8 mouse cellular contexts compared by ENCODE assay signal in the genomic region with DNA sequence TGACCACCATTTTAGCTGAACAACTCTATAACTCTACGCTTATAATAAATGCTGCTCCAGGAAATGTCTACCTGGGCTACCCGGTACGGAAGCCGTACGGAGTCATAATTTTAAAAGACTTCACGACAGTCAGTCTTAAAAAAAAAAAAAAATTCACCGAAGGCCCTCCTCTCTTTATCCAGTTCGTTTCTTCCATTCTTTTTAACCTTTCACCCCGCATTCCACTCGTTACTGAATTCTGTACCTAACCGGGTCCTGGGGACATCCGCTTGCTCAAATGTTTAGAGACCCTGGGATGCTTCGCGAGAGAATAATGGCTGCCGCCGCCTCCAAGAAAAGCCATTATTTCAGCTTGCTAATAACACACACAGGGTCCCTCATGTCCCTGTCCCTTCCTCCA. TPM values are rescaled to one million over a fixed set of nuclear protein-coding genes. Genes with fewer than 3 reads are reported as not detected.
DNase-seq lines count a peak whose midpoint lies in the region; ATAC-seq lines count a peak whose summit lies in the region.

No protein-coding gene starts in this region.

- peak overlapping the region; percentile 71 for H3K27ac ChIP-seq in stomach, embryonic 15.5 days

- H3K36me3 ChIP-seq in megakaryocyte, embryonic 14.5 days (replicated peaks; ENCODE audit: low read length), result no peaks in the 10 kb centered on the region
- H3K36me3 ChIP-seq in stomach, embryonic 15.5 days, result no peaks in the 10 kb centered on the region

- peaks cover 5% of the 10 kb centered on the region for H3K9me3 ChIP-seq in megakaryocyte, embryonic 14.5 days
- H3K9me3 ChIP-seq in stomach, embryonic 15.5 days, result no peaks in the 10 kb centered on the region

- peaks cover 9% of the 10 kb centered on the region for H3K27me3 ChIP-seq in megakaryocyte, embryonic 14.5 days (replicated peaks)
- H3K27me3 ChIP-seq in stomach, embryonic 15.5 days (replicated peaks), result no peaks in the 10 kb centered on the region

- H3K4me2 ChIP-seq in stomach, embryonic 15.5 days, result peak overlapping the region; percentile 48

- H3K9ac ChIP-seq in stomach, embryonic 15.5 days, result peak overlapping the region; percentile 22; the same call in 1 of the 2 replicates

- peak; percentile 55 for ATAC-seq in frontal cortex, adult (ENCODE audit: low TSS enrichment)
- no peak for ATAC-seq in stomach, embryonic 15.5 days (ENCODE audit: insufficient read depth, low FRiP score, low read depth)

- H3K4me3 ChIP-seq in megakaryocyte, embryonic 14.5 days (replicated peaks), result peak overlapping the region; percentile 93
- peak overlapping the region; percentile 52 for H3K4me3 ChIP-seq in stomach, embryonic 15.5 days (replicated peaks)

- peak; percentile 24 for DNase-seq in cerebellum, adult 11 months
- no peak for DNase-seq in cerebellum, postnatal 10 days
- DNase-seq in urinary bladder, postnatal 14 days (ENCODE audit: low spot score), result peak; percentile 11
- no peak for DNase-seq in urinary bladder, postnatal 36 days (ENCODE audit: low spot score in 2 of 2)
- DNase-seq in kidney, postnatal 25 days, result peak; percentile 39 to 71

- H3K4me1 ChIP-seq in megakaryocyte, embryonic 14.5 days, result no peaks in the 10 kb centered on the region
- no peaks in the 10 kb centered on the region for H3K4me1 ChIP-seq in stomach, embryonic 15.5 days

- 15% methylated on average over 16 of the region's 16 CpGs for WGBS in stomach, embryonic 15.5 days

RNA-seq across cellular contexts. Expression of a gene that starts 0.7 kb away (rescaled TPM):
- 0.08 TPM in 1 of 2 replicates, not detected in the other for polyA plus RNA-seq in megakaryocyte, embryonic 14.5 days (2012; ENCODE audit: insufficient read depth, low replicate concordance)
- polyA plus RNA-seq in stomach, embryonic 15.5 days (2015; fragmentation: Nextera tagmentation; extraction: Ambion mirVana), result 9.8 and 12.9 TPM in 2 replicates

RNA-seq across cellular contexts. Expression of a gene that starts 36.1 kb away (rescaled TPM):
- not detected in 2 replicates for polyA plus RNA-seq in megakaryocyte, embryonic 14.5 days (2012; ENCODE audit: insufficient read depth, low replicate concordance)
- 12.0 and 13.2 TPM in 2 replicates for polyA plus RNA-seq in stomach, embryonic 15.5 days (2015; fragmentation: Nextera tagmentation; extraction: Ambion mirVana)

Comparison
In these comparisons a context has a peak if more than half of its experiments do, and no peak if none do; other contexts are left out.
1. DNase-seq: peak in cerebellum, adult 11 months (single experiment), urinary bladder, postnatal 14 days (single experiment) and kidney, postnatal 25 days (2 of 2); none in cerebellum, postnatal 10 days (0 of 2) and urinary bladder, postnatal 36 days (0 of 2).
2. RNA of a gene that starts 36.1 kb away (polyA plus RNA-seq): 12.0 to 13.2 TPM in stomach, embryonic 15.5 days; not detected in megakaryocyte, embryonic 14.5 days; every median in the first group is over 10 times any median in the second.